Mouse (Mus musculus) heart, embryonic 13.5 days (tissue): ENCODE results near the gene Cnot4. TPM values are rescaled to one million over a fixed set of nuclear protein-coding genes. Genes with fewer than 3 reads are reported as not detected.

Source experiments
- ATAC-seq: fragments of 200-750 bp; cut with Nextera tagmentation; 2 replicates; pipeline ENCODE4 v1.8.0; 2017; ENCODE audit warnings: moderate TSS enrichment; ENCODE audit not compliant: insufficient number of reproducible peaks, low FRiP score, low TSS enrichment; ENCODE audit errors: extremely low read depth
- H3K27ac ChIP-seq: fragments of 300-500 bp; sonication (generic); replicated peaks from 2 replicates; pipeline ENCODE4 v1.5.1; 2015; ENCODE audit warnings: moderate library complexity, mild to moderate bottlenecking, inconsistent platforms
- H3K27me3 ChIP-seq: fragments of 300-500 bp; sonication (generic); replicated peaks from 2 replicates; pipeline ENCODE4 v1.6.1; 2015; ENCODE audit warnings: mild to moderate bottlenecking, inconsistent platforms
- H3K36me3 ChIP-seq: fragments of 300-500 bp; sonication (generic); 2 replicates; pipeline ENCODE4 v1.6.1; 2015; ENCODE audit warnings: mild to moderate bottlenecking, inconsistent platforms
- H3K4me1 ChIP-seq: fragments of 300-500 bp; sonication (generic); 2 replicates; pipeline ENCODE4 v1.6.1; 2015; ENCODE audit warnings: inconsistent platforms
- H3K4me2 ChIP-seq: fragments of 300-500 bp; sonication (generic); 2 replicates; pipeline ENCODE4 v1.6.1; 2015; ENCODE audit warnings: inconsistent platforms, mild to moderate bottlenecking, moderate library complexity
- H3K4me3 ChIP-seq: fragments of 300-500 bp; sonication (generic); 2 replicates; pipeline ENCODE4 v1.5.1; 2015; ENCODE audit warnings: moderate library complexity, mild to moderate bottlenecking, inconsistent platforms
- H3K9ac ChIP-seq: fragments of 300-500 bp; sonication (generic); 2 replicates; pipeline ENCODE4 v1.6.1; 2015; ENCODE audit warnings: inconsistent platforms, mild to moderate bottlenecking, moderate library complexity
- H3K9me3 ChIP-seq: fragments of 300-500 bp; sonication (generic); 2 replicates; pipeline ENCODE4 v1.6.1; 2016; ENCODE audit warnings: inconsistent platforms
- WGBS: fragments of 180-500 bp; shearing (Covaris S2); methylation state at CpG from one replicate; pipeline ENCODE4 v1.1.7; 2015; ENCODE audit warnings: mixed read lengths; 5-methylcytosine and 5-hydroxymethylcytosine counted together
- polyA plus RNA-seq: library from polyadenylated mRNA; unstranded; fragments of >200 nt; fragmentation: Nextera tagmentation; extraction: Ambion mirVana; gene quantifications from 2 replicates; pipeline ENCODE4 v1.2.1, GENCODE M21; 2015

Gene Cnot4
- polyA plus RNA-seq, 1 experiment from 2014 or later: 15.5 TPM

GRCm38 (mm10) chr6:35033341-35033740, 100.2 kb downstream of the Cnot4 start:
- peaks cover 12% of the 10 kb centered on the region for H3K4me1 ChIP-seq
- H3K27me3 ChIP-seq: no peaks in the 10 kb centered on the region
- no peak overlapping the region for H3K4me3 ChIP-seq
- H3K36me3 ChIP-seq: peaks cover 18% of the 10 kb centered on the region
- no peak overlapping the region for H3K27ac ChIP-seq
- WGBS: 90% methylated on average over 11 of the region's 11 CpGs
- H3K4me2 ChIP-seq: no peak overlapping the region
- H3K9me3 ChIP-seq: no peaks in the 10 kb centered on the region
- no peak overlapping the region for H3K9ac ChIP-seq
- ATAC-seq: no peak

DNA sequence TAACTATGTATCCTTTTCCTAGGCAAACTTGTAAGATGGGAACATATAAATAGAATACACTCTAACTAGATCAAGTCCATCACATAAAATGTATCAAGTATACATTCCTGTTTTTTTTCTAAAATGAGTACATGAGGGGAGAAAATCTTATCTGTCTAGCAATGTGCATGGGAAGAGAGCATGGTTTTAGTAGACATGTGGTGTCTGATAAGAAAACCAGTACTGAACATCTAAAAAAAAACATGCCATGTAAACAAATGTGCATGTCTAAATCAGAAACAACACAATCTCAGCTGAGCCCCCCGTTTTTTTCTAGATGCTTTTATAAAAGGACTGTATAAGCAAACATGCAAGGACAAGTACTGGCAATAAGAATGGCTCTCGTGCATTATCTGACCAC, 100.8 kb downstream of the Cnot4 start:
- no peak overlapping the region for H3K27ac ChIP-seq

GRCm38 (mm10) chr6:35030811-35031210, 102.7 kb downstream of the Cnot4 start:
- Histone ChIP-seq H3K36me3 (peaks cover 4% of the 10 kb centered on the region; the same call in 1 of the 2 replicates), H3K27me3 (no peaks in the 10 kb centered on the region), H3K4me1 (peaks cover 14% of the 10 kb centered on the region), H3K9ac (no peak overlapping the region), H3K4me3 (no peak overlapping the region), H3K9me3 (no peaks in the 10 kb centered on the region), H3K4me2 (no peak overlapping the region), H3K27ac (no peak overlapping the region)
- 89% methylated on average over 4 of the region's 4 CpGs for WGBS
- ATAC-seq: no peak

More for the DNA sequence above, 100.8 kb downstream of the Cnot4 start:
- Histone ChIP-seq H3K27me3 (no peaks in the 10 kb centered on the region), H3K4me2 (no peak overlapping the region), H3K36me3 (peaks cover 18% of the 10 kb centered on the region), H3K4me3 (no peak overlapping the region), H3K9ac (no peak overlapping the region), H3K9me3 (no peaks in the 10 kb centered on the region), H3K4me1 (peaks cover 15% of the 10 kb centered on the region)
- WGBS: 60% methylated on average over 2 of the region's 2 CpGs
- no peak for ATAC-seq

DNA sequence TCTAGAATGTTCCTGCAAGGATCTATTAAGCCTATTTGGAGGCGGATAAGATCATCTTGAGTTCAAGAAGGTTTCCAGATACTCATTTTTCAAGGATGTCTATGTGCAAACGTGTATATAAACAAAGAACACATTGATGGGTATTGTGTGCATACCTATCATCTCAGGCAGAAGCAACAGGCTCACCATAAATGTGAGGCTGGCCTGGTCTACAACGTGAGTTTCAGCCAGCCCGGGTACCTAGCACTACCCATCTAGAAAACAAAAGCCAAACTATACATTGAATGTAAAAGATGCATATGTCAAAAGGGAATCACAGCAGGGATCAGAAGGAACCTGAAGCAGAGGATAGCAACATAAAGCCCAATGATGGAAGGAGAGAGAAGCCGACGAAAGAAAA, 103.3 kb downstream of the Cnot4 start:
- Histone ChIP-seq H3K4me2 (no peak overlapping the region), H3K9ac (no peak overlapping the region), H3K4me1 (peaks cover 14% of the 10 kb centered on the region), H3K4me3 (no peak overlapping the region), H3K9me3 (no peaks in the 10 kb centered on the region), H3K27me3 (no peaks in the 10 kb centered on the region), H3K36me3 (peaks cover 3% of the 10 kb centered on the region; the same call in 1 of the 2 replicates), H3K27ac (no peak overlapping the region)
- ATAC-seq: no peak
- WGBS: 90% methylated on average over 6 of the region's 6 CpGs

- Histone ChIP-seq H3K27me3 (no peaks in the 10 kb centered on the region), H3K4me2 (no peak overlapping the region), H3K4me3 (no peak overlapping the region), H3K27ac (no peak overlapping the region), H3K9ac (no peak overlapping the region), H3K36me3 (peaks cover 5% of the 10 kb centered on the region), H3K4me1 (peaks cover 13% of the 10 kb centered on the region), H3K9me3 (no peaks in the 10 kb centered on the region)
- no peak for ATAC-seq
- WGBS: 92% methylated on average over 2 of the region's 2 CpGs
Measured at GRCm38 (mm10) chr6:35028023-35028422, 105.5 kb downstream of the Cnot4 start.

DNA sequence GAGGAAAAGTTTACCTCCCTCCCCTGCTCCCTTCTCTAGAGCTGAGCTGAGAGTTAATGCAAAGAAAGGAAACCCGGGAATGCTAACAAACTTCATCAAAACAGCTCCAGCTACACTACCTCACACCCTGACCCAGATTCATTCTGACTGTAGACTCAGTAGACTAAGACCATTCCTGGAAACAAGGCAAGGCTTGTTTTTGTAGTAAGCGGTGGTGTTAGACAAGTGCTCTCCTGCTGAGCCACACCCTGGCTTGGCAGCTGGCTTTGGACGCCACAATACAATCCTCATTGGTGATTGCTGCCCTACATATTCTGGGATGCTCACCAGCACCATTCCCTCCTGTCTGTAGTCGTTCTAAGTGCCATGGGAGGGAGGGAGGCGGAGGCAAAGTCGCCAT, 106.3 kb downstream of the Cnot4 start:
- H3K9ac ChIP-seq: no peak overlapping the region
- H3K27me3 ChIP-seq: no peaks in the 10 kb centered on the region
- H3K4me3 ChIP-seq: no peak overlapping the region
- peaks cover 11% of the 10 kb centered on the region for H3K36me3 ChIP-seq
- no peaks in the 10 kb centered on the region for H3K9me3 ChIP-seq
- WGBS: 73% methylated on average over 6 of the region's 6 CpGs
- no peak for ATAC-seq
- H3K27ac ChIP-seq: no peak overlapping the region
- no peak overlapping the region for H3K4me2 ChIP-seq
- peaks cover 9% of the 10 kb centered on the region for H3K4me1 ChIP-seq

- no peaks in the 10 kb centered on the region for H3K9me3 ChIP-seq
- no peak overlapping the region for H3K4me2 ChIP-seq
- no peaks in the 10 kb centered on the region for H3K27me3 ChIP-seq
- H3K27ac ChIP-seq: no peak overlapping the region
- WGBS: 89% methylated on average over 5 of the region's 5 CpGs
- peaks cover 24% of the 10 kb centered on the region for H3K4me1 ChIP-seq
- H3K9ac ChIP-seq: no peak overlapping the region
- no peak overlapping the region for H3K4me3 ChIP-seq
- H3K36me3 ChIP-seq: peaks cover 11% of the 10 kb centered on the region
- no peak for ATAC-seq
Measured at GRCm38 (mm10) chr6:35016624-35017023, 116.9 kb downstream of the Cnot4 start.

- no peak for ATAC-seq
- WGBS: 71% methylated on average over 1 of the region's 1 CpGs
Measured at GRCm38 (mm10) chr6:35011953-35012352, 121.6 kb downstream of the Cnot4 start.

GRCm38 (mm10) chr6:35010705-35011104, 122.8 kb downstream of the Cnot4 start:
- ATAC-seq: no peak
- H3K27me3 ChIP-seq: no peaks in the 10 kb centered on the region
- WGBS: 92% methylated on average over 5 of the region's 5 CpGs

More at GRCm38 (mm10) chr6:35011953-35012352, 121.6 kb downstream of the Cnot4 start:
- H3K4me1 ChIP-seq: peaks cover 13% of the 10 kb centered on the region
- no peaks in the 10 kb centered on the region for H3K36me3 ChIP-seq
- H3K27ac ChIP-seq: no peak overlapping the region
- H3K9me3 ChIP-seq: no peaks in the 10 kb centered on the region
- no peak overlapping the region for H3K9ac ChIP-seq
- no peak overlapping the region for H3K4me2 ChIP-seq
- no peak overlapping the region for H3K4me3 ChIP-seq
- no peaks in the 10 kb centered on the region for H3K27me3 ChIP-seq

GRCm38 (mm10) chr6:35002261-35002669, 131.3 kb downstream of the Cnot4 start:
- H3K4me3 ChIP-seq: peak overlapping the region; percentile 19
- H3K27ac ChIP-seq: peak overlapping the region; percentile 46
- H3K4me1 ChIP-seq: peaks cover 29% of the 10 kb centered on the region
- peaks cover 10% of the 10 kb centered on the region for H3K27me3 ChIP-seq
- H3K36me3 ChIP-seq: no peaks in the 10 kb centered on the region
- H3K9me3 ChIP-seq: no peaks in the 10 kb centered on the region
- peak overlapping the region; percentile 56 for H3K4me2 ChIP-seq
- 0 out of 2 replicates have a peak, but pooled peaks have one; percentile 48 for ATAC-seq
- no peak overlapping the region for H3K9ac ChIP-seq
- 29% methylated on average over 18 of the region's 18 CpGs for WGBS

More at GRCm38 (mm10) chr6:35010705-35011104, 122.8 kb downstream of the Cnot4 start:
- H3K4me1 ChIP-seq: peaks cover 13% of the 10 kb centered on the region
- H3K9ac ChIP-seq: no peak overlapping the region
- H3K4me3 ChIP-seq: no peak overlapping the region
- H3K4me2 ChIP-seq: no peak overlapping the region
- H3K36me3 ChIP-seq: no peaks in the 10 kb centered on the region
- H3K27ac ChIP-seq: no peak overlapping the region
- no peaks in the 10 kb centered on the region for H3K9me3 ChIP-seq

DNA sequence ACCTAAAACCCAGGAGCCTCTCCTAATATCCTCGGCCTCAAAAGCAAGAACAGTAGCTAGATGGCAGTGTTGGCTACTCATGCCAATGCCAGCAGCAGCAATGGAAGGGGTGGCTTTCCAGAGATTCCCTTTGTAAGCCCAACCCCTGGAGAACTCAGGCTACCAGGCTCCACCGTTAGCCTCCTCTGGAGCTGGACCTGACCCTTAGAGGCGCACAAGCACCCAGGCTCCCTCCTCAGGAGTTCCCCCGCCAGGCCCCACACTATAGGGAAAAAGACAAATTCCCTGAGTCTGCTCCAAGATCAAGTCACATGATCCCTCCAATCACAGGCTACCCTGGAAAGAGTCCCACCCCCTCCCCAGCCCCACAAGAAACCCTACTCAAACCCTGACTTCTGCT, 134.4 kb downstream of the Cnot4 start:
- no peak for ATAC-seq
- Histone ChIP-seq H3K9me3 (no peaks in the 10 kb centered on the region), H3K4me2 (peak overlapping the region; percentile 46)

GRCm38 (mm10) chr6:34996496-34996895, 137.0 kb downstream of the Cnot4 start:
- H3K4me2 ChIP-seq: no peak overlapping the region
- no peaks in the 10 kb centered on the region for H3K36me3 ChIP-seq
- WGBS: 73% methylated on average over 4 of the region's 4 CpGs
- no peak overlapping the region for H3K4me3 ChIP-seq
- H3K9ac ChIP-seq: no peak overlapping the region
- peaks cover 22% of the 10 kb centered on the region for H3K4me1 ChIP-seq
- no peak for ATAC-seq
- no peaks in the 10 kb centered on the region for H3K9me3 ChIP-seq
- H3K27me3 ChIP-seq: peaks cover 43% of the 10 kb centered on the region
- H3K27ac ChIP-seq: no peak overlapping the region

More for the DNA sequence above, 134.4 kb downstream of the Cnot4 start:
- no peaks in the 10 kb centered on the region for H3K36me3 ChIP-seq
- peaks cover 31% of the 10 kb centered on the region for H3K27me3 ChIP-seq
- H3K9ac ChIP-seq: peak overlapping the region; percentile 28; the same call in 1 of the 2 replicates
- 12% methylated on average over 4 of the region's 4 CpGs for WGBS
- H3K27ac ChIP-seq: no peak overlapping the region
- peaks cover 38% of the 10 kb centered on the region for H3K4me1 ChIP-seq
- peak overlapping the region; percentile 6; the same call in 1 of the 2 replicates for H3K4me3 ChIP-seq
